Mouse (Mus musculus): ENCODE measurements around the gene Qtrt1.
A peak's percentile ranks its signal among the peaks of the same experiment; 100 is the strongest.

Gene Qtrt1

DNA sequence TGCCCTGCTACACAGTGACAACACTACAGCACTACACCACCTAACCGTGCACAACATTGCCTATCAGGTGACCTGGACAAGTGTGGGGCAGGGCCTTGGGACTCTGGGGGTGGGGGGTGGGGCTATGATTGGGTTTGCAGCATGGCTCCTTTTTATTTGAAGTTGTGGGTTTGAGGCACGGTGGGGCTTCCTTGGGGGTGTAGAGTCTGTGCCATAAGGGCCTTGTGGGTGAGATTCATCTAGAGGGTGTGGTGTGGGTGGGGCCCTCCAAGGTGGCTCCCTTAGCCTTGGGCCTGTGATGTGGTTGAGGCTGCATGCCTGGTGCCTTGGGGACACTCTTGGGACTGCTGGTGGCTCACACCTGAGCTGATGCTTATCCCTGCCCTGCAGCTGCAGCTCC lies 8.0 kb downstream of the Qtrt1 start:
- no peak for DNase-seq (ENCODE audit: low spot score)

DNA sequence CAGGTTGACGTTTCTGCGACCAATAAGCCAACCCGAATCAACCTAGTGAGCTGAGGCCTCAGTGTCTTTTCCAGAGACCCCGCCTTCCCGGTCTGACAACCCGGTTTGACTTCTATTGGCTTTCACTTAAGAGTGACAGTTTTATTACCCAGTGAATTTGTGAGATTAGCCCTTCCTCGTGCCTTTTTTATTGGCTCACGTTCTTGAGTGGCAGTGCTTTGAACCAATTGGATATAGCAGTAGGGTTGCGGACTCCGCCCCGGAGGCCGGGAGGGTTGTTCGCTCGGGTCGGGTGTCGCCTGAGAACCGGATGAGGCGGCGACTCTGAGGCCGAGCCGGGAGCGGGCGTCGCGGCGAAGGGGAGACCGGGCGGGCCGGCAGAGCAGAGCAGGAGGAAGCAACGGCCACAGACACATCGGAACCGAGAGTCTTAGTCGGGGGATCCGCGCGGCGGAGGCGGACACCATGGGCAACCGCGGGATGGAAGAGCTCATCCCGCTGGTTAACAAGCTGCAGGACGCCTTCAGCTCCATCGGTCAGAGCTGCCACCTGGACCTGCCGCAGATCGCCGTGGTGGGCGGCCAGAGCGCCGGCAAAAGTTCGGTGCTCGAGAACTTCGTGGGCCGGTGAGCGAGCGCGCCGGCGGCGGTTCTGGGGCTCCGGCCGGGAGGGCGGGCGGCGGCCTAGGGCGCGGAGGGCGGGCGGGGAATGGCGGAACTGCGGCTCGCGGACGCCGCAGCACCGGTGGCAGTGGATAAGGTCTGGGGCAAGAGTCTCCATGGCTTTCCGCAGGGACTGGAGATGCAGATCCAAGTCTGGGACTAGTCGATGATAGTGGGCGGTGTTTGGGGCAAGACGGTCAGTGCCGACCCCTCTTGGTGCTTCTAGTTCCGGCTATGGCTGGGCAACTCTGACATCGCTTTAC lies 13.3 kb downstream of the Qtrt1 start, which contains the start of gene Dnm2:
TSS of gene Dnm2 (plus strand) at position 278 of the 925 bp plus-strand sequence.
- peak; percentile 94 for DNase-seq (ENCODE audit: low spot score)

DNA sequence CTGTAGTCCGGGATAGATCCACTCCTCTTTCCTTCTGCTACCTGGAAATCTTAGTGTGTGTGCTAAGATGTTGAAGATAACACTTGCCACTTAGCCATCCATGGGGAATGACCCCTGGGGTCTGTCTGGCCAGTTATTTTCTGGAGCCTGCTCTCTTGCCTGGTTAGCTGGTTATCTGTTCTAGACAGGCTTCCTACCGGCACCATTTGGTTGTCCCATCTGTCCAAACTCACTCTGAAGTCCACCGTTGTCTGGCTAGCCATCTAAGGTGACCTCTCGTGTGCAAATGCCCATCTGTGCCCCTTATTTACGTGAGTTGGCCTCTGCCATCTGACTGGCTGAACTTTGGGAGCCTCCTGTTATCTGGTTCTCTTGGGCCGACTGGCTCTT lies 13.9 kb downstream of the Qtrt1 start:
- no peak for DNase-seq (ENCODE audit: low spot score)

DNA sequence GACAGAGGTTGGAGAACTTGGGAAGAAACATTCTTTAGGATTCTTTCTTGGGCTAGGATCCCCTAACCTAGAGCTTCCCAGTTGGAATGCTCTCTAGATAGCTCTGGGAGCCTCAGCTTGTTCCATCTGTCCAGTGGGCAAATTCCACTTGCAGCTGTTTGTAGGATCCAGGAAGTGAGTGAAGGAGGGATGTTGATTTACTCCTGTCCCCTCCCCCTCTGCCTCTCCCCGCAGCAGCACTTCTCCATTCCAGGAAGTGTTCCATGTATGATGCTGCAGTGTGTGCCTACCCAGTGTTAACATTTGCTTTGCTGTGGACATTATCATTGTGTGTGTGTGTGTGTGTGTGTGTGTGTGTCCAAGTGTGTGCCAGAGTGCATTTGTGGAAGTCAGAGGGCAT lies 14.4 kb downstream of the Qtrt1 start:
- no peak for DNase-seq (ENCODE audit: low spot score)

DNA sequence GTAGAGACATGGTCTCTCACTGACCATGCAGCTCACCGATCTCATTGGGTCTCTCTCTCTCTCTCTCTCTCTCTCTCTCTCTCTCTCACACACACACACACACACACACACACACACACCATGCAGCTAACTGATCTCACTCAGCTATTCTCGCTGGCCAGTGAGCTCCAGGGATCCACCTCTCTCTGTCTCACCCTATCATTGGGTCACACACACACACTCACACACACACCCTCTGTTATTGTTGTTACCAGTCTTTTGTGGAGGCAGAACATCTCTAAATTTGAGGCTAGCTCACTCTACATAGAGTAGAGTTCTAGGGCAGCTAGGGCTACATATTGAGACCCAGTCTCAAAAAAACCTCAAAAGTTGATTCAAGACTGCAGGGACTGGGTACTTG lies 14.9 kb downstream of the Qtrt1 start:
- DNase-seq (ENCODE audit: low spot score), result no peak

DNA sequence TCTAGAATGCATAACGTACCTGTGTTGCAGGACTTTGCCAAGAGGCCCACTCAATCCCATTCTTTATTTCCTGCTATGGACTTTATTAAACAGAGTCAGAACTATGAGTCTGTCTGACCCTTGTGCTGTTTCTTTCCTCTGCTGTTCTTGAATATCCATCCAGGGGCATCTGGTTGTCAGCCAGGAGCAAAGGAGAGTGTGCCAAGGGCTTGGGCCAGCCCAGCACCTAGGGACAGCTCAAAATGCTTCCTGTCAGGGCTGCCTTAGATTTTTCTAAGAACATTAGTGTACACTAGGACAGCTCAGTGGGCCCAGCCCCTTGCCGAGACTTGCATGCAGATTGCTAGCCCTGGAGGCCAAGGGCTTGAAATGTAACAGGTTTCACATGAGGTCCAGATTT lies 16.1 kb downstream of the Qtrt1 start:
- DNase-seq (ENCODE audit: low spot score), result no peak

DNA sequence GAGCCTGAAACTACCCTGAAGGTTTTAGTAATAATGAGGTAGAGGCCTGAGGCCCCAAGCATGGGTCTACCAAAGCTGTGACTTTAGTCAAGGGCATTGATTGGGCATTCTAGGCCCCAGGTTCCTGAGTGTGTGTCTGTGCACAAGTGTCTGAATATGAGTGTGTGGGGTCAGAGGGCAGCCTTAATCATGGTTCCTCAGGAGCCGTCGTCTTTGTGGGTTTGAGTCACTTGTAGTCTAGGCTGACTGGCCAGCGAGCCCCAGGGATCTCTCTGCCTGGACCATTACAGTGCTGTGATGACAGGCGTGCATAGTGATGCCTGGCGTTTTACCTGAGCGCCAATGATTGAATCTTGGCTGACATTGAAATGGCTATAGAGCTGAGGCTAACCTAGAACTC lies 16.5 kb downstream of the Qtrt1 start:
- no peak for DNase-seq (ENCODE audit: low spot score)

DNA sequence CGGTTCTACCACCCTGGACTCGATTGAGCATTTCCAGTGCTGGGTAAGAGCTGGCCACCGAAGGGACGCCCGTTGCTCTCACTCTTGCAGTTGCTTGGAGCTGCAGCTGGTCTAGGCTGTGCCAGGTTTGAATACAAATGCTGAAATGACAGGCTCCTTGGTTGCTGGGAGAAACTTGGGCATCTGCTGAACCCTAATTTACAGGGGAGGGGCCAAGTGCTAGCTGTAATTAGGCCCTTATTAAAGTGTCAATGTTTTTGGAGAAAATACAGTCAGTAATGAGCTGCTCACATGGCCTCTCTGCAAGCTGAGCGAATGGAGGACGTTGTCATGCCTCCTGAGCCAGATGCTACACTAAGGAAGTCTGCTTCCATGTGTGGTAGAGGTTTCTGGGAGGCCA lies 19.1 kb downstream of the Qtrt1 start:
- DNase-seq (ENCODE audit: low spot score), result no peak

DNA sequence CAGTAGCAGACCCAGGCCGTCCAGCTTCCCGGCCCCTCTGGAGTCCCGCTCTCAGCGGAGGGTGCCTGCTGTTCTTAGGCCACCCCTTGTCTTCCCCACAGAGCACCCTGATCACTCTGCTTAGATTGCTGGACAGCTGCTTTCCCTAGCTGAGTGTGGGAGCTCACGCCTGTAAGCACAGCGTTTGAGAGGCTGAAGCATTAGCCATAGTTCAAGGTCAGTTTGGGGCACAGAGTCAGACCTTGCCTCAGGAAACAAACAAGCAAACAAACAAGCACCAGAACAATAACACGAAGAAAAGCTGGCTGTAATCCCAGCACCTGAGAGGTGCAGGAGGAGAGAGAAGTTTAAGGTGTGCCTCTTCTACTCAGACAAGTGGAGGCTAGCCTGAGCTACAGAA lies 20.4 kb downstream of the Qtrt1 start:
- DNase-seq (ENCODE audit: low spot score), result no peak

DNA sequence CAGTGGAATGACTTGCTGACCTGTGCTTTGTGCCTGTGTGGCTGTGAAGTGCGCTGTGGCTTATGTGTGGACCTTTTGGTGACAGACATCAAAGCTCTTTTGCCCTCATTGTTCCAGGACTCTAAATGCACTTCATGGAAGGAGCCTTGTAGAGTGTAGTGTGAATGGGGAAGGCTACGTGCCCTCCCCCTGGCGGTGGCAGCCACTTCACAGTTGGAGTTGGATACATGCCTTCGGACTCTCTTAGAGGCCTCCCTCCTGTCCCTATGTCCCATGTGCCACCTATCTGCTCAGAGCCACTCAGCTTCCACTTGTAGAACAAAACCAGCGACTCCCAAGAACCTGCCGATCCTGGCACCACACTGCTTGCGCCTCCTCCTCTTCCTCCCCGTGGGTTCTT lies 22.1 kb downstream of the Qtrt1 start:
- no peak for DNase-seq (ENCODE audit: low spot score)

DNA sequence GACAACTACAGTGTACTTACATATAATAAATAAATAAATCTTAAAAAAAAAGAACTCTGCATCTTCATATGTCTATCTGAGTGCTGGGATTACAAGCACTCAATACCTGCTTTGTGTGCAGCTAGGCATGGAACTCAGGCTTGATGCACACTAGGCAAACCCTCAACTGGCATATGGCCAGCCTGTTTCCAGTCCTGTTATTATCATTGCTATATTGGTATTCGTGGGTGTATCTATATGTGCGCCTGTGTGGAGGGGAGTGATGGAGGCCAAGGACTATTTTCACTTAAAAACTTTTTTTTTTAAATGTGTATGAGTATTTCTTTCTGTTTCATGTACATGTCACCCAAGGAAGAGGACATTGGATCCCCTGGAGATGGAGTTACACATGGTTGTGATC lies 22.8 kb downstream of the Qtrt1 start:
- no peak for DNase-seq (ENCODE audit: low spot score)

DNA sequence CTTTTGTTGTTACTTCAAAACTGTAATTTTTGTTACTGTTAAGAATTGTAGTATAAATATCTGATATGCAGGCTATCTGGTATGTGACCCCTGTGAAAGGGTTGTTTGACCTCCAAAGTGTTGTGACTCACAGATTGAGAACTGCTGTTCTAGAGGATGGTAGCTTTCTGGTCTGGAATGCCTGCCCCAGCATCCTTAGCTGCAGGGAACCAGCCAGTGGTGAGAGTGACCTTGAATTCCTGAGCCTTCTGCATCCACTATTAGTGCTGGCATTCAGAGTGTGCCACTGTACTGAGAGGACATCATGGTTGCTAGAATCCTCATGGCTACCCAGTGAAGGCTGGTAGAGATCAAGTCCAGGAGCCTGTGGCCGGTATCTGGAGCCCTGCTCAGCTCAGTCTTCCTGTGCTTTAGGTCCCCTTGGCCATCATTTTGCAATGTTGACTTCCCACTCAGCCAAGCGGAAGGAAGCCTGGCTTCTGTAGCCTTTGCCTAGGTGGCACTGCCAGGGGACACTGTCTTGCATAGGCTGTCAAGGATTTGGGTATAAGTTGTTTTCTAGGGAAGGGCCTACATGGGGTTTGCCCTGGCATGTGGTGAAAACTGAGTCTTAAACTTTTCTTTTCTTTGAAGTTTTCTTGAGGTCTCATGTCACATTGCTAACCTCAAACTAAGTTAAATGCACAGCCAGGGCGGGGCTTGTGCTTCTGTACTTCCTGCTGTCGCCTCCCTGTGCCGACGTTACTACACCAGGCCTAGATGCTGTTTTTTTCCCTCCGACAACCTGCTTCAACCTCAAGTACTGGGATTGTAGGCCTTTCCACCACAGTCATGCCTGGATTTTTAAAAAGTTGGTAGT lies 24.4 kb downstream of the Qtrt1 start:
- DNase-seq (ENCODE audit: low spot score), result no peak

DNA sequence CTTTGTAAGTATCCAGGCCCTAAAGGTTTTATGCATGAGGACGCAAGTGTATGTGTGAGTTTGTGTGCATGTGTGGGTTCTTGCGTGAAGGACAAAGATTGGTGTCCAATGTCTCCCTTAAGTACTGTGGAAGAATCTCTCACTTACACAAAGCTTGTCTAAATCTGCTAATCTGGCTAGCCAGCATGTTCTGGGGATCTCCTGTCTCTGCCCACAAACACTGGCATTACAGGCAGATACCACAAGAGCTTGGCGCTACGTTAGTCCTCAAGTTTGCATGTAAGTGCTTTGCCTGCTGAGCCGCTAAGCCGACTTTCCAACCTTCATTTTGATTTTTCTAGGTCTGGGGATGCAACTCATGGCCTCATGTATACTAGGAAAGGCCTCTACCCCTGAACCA lies 25.9 kb downstream of the Qtrt1 start:
- no peak for DNase-seq (ENCODE audit: low spot score)

DNA sequence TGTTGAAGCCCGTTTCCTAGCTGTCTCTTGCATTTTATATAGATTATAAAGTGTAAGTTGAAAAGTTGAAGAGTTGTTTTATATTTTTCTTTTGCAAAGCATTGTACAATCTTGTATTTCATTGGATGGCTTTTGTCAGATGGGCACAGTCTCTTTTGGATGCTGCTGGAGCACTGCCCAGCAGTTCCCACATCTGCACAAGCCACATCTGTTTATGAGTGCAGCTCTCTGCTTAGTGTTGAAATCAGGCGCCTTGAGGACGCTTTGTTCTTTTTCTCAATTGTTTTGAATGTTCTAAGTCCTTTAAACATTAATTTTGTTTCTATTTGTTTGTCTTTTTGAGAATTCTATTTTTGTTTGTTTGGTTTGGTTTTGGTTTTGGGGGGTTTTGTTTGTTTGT lies 26.6 kb downstream of the Qtrt1 start:
- DNase-seq (ENCODE audit: low spot score), result no peak

DNA sequence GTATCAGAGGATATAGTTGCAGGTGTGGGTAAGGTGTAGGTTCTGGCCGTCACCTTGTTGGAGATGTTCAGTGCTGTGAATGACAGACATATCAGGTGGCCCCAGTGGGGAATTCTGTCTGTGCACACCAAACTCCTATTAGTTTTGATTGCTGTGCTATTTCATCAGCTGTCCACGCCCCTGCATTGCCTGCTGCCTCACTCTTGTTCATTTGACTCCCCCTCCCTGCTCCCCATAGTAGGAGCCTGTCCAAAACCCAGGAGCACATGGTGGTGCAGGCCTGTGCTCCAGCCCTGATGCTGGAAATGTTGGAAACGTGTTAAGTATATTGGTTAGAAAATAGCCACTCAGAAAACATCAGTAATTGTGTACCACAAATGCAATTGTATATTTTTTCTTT lies 27.8 kb downstream of the Qtrt1 start:
- no peak for DNase-seq (ENCODE audit: low spot score)

DNA sequence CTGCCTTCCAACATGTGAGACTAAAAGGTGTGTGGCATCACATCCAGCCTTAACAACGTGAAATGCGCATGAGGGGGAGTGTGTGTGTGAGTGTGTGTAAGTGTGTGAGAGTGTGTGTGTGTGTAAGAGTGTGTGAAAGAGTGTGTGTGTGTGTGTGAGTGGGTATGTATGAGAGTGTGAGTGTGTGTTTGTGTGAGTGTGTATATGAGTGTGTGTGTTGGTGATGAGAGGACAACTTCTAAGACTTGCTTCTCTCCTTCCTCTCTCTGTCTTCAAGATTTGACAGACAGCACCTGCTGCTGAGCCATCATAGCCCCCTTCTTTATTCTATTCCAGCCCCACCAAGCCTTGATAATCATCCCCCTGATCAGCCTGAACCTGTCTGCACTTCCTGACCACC lies 28.3 kb downstream of the Qtrt1 start:
- no peak for DNase-seq (ENCODE audit: low spot score)

DNA sequence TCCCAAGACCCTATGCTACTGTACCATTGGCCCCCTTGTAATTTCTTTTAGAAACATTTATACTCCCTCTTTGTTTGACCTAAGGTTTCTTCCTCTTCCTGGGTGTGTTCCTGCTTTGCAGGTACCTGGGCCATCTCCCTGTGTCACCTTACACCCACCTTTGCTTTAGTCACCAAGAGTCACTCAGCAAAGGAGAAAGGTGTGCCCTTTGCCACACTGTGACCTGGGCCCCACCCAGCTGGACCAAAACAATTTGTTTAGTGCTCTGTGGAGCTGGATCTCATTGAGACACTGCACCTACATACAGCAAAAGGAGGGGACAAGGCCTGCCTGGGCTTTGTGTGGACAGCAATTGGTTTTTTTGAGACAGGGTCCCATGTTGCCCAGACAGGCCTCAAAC lies 28.8 kb downstream of the Qtrt1 start:
- no peak for DNase-seq (ENCODE audit: low spot score)

DNA sequence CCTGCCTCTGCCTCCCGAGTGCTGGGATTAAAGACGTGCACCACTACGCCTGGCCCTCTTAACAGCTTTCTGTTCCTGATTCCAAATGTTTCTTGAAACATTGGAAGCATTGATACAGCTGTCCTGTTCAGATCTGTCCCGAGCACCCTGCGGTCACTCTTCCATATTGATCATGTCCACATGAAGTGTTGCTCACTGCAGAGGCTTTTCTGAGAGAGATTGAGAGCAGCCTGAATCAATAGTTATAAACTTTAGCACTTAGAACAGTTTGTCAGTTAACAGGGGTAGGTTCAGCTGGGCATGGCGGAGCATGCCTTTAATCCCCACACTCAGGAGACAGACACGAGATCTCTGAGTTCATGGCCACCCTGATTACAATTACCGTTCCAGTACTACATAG lies 32.2 kb downstream of the Qtrt1 start:
- DNase-seq (ENCODE audit: low spot score), result no peak

DNA sequence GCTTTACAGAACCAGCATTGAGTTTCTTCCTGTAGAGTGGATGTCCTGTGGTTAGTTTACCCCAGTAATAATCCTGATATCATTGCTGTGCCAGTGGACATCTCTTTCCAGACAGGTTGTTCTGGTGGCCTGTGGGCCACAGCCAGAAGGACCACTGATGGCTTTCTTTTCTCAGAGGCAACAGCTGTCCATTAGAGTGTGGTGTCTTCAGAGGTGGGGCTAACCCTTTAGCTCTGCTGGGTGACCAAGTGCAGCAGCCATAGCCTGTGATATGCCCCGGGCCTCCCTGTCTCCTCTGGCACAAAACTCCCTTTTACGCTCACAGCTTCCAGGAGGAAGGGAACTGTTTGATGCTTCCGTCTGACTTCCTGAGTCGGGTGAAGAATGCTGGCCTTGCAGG lies 32.9 kb downstream of the Qtrt1 start:
- no peak for DNase-seq (ENCODE audit: low spot score)

DNA sequence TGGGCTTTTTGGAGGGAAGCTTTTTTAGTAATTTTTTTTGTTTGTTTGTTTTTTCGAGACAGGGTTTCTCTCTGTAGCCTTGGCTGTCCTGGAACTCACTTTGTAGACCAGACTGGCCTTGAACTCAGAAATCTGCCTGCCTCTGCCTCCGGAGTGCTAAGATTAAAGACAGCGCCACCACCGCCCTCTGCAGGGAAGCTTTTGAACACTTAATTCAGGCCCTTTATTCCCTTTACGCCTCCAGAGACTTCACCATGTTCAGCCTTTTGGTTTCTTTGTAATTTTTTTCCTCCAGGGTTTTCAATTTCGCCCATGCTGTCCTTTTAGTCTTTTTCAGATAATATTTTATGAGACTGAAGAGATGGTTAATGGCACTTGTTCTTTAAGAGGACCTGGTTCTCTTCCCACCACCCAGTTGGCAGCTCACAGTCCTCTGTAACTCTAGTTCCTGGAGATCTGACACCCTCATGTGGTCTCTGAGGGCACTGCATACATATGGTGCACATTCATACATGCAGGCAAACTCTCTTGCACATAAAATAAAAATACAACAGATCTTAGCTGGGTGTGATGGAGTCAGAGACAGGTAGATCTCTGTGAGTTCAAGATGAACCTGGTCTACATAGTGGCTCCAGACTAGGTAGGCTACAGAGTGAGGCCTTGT lies 33.6 kb downstream of the Qtrt1 start:
- no peak for DNase-seq (ENCODE audit: low spot score)

DNA sequence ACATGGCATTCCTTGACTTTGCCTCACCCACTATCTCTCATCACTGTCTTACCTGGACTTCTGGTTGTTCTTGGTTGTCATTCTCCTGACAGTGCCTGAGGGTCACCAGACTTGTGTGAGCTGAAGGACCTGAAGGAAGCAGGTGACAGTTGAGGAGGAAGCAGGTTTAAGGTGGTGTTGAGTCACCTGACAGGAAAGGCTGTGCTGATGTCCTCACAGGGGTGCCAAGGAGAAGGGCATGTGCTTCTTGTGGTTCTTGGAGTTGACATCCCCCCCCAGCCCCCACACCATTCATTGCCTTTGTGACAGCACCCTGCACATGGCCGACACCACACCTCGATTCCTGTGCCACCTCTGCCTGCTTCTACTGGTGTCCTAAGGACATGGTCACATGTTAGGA lies 36.1 kb downstream of the Qtrt1 start:
- DNase-seq (ENCODE audit: low spot score), result no peak

DNA sequence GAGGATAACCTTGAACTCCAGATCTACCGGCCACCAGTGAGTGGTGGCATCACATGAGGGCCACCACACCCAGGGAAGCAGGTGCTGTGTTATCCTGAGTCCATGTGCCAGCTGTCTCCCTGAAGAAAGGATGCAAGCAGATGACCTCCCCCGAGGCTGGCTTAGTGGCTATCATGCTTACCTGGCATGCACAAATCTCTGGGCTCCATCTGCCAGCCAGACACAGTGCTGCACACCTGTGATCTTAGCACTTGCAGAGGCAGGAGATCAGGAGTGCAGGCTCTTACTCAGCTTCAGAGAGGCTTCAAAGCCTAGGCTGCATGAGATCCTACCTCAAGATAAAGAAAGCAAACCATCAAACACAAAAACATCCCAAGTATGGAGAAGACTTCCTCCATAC lies 38.1 kb downstream of the Qtrt1 start:
- no peak for DNase-seq (ENCODE audit: low spot score)

DNA sequence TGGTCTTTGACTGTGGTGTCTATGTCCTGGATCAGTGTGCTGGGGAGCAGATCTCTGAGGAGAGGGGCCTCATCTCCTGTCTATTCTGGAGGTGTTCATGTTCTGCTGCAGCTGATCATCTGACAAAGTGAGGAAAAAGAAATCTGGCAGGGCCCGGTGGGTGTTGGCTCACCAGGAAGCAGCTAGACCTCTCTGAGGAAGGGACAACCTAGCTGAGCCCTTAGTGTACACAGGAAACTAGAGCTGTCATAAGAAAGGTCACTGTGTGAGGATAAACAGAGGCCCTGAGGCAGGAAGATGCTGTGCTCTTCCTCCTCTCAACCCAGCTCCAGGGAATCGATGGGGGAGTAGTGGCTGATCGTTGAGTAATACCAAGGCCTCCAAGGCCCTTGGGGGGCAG lies 38.6 kb downstream of the Qtrt1 start:
- no peak for DNase-seq (ENCODE audit: low spot score)
